Mouse (Mus musculus): ENCODE results near the gene Aff1. TPM values are rescaled to one million over a fixed set of nuclear protein-coding genes. Genes with fewer than 3 reads are reported as not detected.

Aff1 gene
- total and polyA plus RNA-seq, 2 experiments from 2014 or later: 6.5 to 29.0 TPM

DNA sequence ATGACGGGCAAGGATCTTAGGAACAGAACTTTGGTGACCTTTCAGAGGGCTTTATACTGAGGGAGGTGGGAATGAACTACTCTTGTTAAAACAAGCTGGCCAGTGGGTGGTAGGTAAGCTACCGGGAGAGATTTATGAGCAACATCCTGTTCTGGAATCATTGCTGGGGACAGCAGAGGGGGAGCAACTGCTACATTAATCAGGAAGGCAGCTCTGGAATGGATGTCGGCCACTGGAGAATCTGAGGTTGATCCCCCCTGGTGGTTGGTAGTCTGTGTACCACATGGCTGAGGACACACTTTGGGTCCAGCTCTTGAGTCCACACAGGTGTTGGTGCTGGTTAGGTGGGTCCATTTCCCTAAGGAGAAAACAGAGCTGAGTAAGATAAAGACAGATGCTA is 38.6 kb downstream of the Aff1 start:
- Histone ChIP-seq H3K27ac (ENCODE audit: low read depth) (no peak overlapping the region), H3K9me3 (replicated peaks; ENCODE audit: control insufficient read depth, low read length) (no peaks in the 10 kb centered on the region), H3K36me3 (replicated peaks; ENCODE audit: control insufficient read depth, insufficient read depth, low read length) (no peaks in the 10 kb centered on the region), H3K4me3 (ENCODE audit: low read depth, low read length) (no peak overlapping the region), H3K4me2 (ENCODE audit: low read depth, low read length) (no peak overlapping the region), H3K4me1 (ENCODE audit: control insufficient read depth, insufficient read depth) (no peaks in the 10 kb centered on the region), H3K27me3 (ENCODE audit: control insufficient read depth, insufficient read depth, low read length) (no peaks in the 10 kb centered on the region), H3K9ac (replicated peaks; ENCODE audit: low read depth, low read length) (no peak overlapping the region)
- ATAC-seq (ENCODE audit: insufficient read depth, low read depth) (no peak), DNase-seq (ENCODE audit: low spot score) (no peak)
- 36% methylated on average over 3 of the region's 3 CpGs for WGBS
- no peak for TF ChIP-seq EP300 (IDR thresholded peaks at IDR 0.05; ENCODE audit: low read depth)
- no peak for TF ChIP-seq CTCF (IDR thresholded peaks at IDR 0.05; ENCODE audit: low read depth)

DNA sequence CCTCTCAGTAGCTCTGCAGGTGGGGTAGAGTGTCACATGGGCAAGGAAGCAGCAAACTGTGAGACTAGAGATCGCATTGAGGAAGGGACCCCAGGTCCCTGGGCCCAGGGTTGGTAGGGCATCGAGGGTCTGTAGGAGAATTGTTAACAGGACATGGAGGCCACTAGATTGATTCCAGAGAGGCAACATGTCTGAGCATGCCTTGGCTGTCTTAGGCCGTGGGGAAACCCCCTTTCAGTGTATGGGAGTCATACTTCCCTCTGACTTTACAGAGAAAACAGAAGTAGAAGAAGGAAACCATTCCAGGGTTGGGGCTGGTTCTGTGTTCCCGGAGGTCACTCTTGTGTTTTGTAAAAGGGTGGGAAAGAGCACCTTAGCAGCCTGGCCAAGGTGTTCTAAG is 40.4 kb downstream of the Aff1 start:
- H3K4me2 ChIP-seq (ENCODE audit: low read depth, low read length): no peak overlapping the region
- no peaks in the 10 kb centered on the region for H3K4me1 ChIP-seq (ENCODE audit: control insufficient read depth, insufficient read depth)
- TF ChIP-seq EP300 (IDR thresholded peaks at IDR 0.05; ENCODE audit: low read depth) (no peak), CTCF (IDR thresholded peaks at IDR 0.05; ENCODE audit: low read depth) (no peak)
- no peaks in the 10 kb centered on the region for H3K27me3 ChIP-seq (ENCODE audit: control insufficient read depth, insufficient read depth, low read length)
- WGBS: 83% methylated on average over 4 of the region's 4 CpGs
- H3K4me3 ChIP-seq (ENCODE audit: low read depth, low read length): no peak overlapping the region
- no peaks in the 10 kb centered on the region for H3K36me3 ChIP-seq (replicated peaks; ENCODE audit: control insufficient read depth, insufficient read depth, low read length)
- no peaks in the 10 kb centered on the region for H3K9me3 ChIP-seq (replicated peaks; ENCODE audit: control insufficient read depth, low read length)
- no peak overlapping the region for H3K9ac ChIP-seq (replicated peaks; ENCODE audit: low read depth, low read length)
- H3K27ac ChIP-seq (ENCODE audit: low read depth): no peak overlapping the region
- ATAC-seq (ENCODE audit: insufficient read depth, low read depth) (no peak), DNase-seq (ENCODE audit: low spot score) (no peak)

- WGBS: 57% methylated on average over 5 of the region's 5 CpGs
- Histone ChIP-seq H3K36me3 (replicated peaks; ENCODE audit: control insufficient read depth, insufficient read depth, low read length) (no peaks in the 10 kb centered on the region), H3K27ac (ENCODE audit: low read depth) (no peak overlapping the region), H3K4me1 (ENCODE audit: control insufficient read depth, insufficient read depth) (no peaks in the 10 kb centered on the region), H3K9me3 (replicated peaks; ENCODE audit: control insufficient read depth, low read length) (no peaks in the 10 kb centered on the region), H3K4me2 (ENCODE audit: low read depth, low read length) (no peak overlapping the region), H3K4me3 (ENCODE audit: low read depth, low read length) (no peak overlapping the region), H3K27me3 (ENCODE audit: control insufficient read depth, insufficient read depth, low read length) (no peaks in the 10 kb centered on the region), H3K9ac (replicated peaks; ENCODE audit: low read depth, low read length) (no peak overlapping the region)
- TF ChIP-seq CTCF (IDR thresholded peaks at IDR 0.05; ENCODE audit: low read depth): no peak
- no peak for TF ChIP-seq EP300 (IDR thresholded peaks at IDR 0.05; ENCODE audit: low read depth)
- DNase-seq (ENCODE audit: low spot score): no peak
- no peak for ATAC-seq (ENCODE audit: insufficient read depth, low read depth)
Measured at GRCm38 (mm10) chr5:103735411-103736112, 43.4 kb downstream of the Aff1 start.

GRCm38 (mm10) chr5:103736553-103737207 is 44.5 kb downstream of the Aff1 start:
- no peaks in the 10 kb centered on the region for H3K27me3 ChIP-seq (ENCODE audit: control insufficient read depth, insufficient read depth, low read length)
- no peak overlapping the region for H3K27ac ChIP-seq (ENCODE audit: low read depth)
- no peak overlapping the region for H3K4me2 ChIP-seq (ENCODE audit: low read depth, low read length)
- 47% methylated on average over 6 of the region's 6 CpGs for WGBS
- ATAC-seq (ENCODE audit: insufficient read depth, low read depth) (no peak), DNase-seq (ENCODE audit: low spot score) (no peak)
- H3K9me3 ChIP-seq (replicated peaks; ENCODE audit: control insufficient read depth, low read length): no peaks in the 10 kb centered on the region
- H3K4me3 ChIP-seq (ENCODE audit: low read depth, low read length): no peak overlapping the region
- no peaks in the 10 kb centered on the region for H3K4me1 ChIP-seq (ENCODE audit: control insufficient read depth, insufficient read depth)
- H3K9ac ChIP-seq (replicated peaks; ENCODE audit: low read depth, low read length): no peak overlapping the region
- no peaks in the 10 kb centered on the region for H3K36me3 ChIP-seq (replicated peaks; ENCODE audit: control insufficient read depth, insufficient read depth, low read length)
- TF ChIP-seq CTCF (IDR thresholded peaks at IDR 0.05; ENCODE audit: low read depth): no peak
- no peak for TF ChIP-seq EP300 (IDR thresholded peaks at IDR 0.05; ENCODE audit: low read depth)

- no peaks in the 10 kb centered on the region for H3K27me3 ChIP-seq (ENCODE audit: control insufficient read depth, insufficient read depth, low read length)
- H3K4me3 ChIP-seq (ENCODE audit: low read depth, low read length): no peak overlapping the region
- no peak overlapping the region for H3K9ac ChIP-seq (replicated peaks; ENCODE audit: low read depth, low read length)
- H3K27ac ChIP-seq (ENCODE audit: low read depth): no peak overlapping the region
- no peaks in the 10 kb centered on the region for H3K4me1 ChIP-seq (ENCODE audit: control insufficient read depth, insufficient read depth)
- no peak for DNase-seq (ENCODE audit: low spot score)
- no peaks in the 10 kb centered on the region for H3K36me3 ChIP-seq (replicated peaks; ENCODE audit: control insufficient read depth, insufficient read depth, low read length)
- H3K4me2 ChIP-seq (ENCODE audit: low read depth, low read length): no peak overlapping the region
- 61% methylated on average over 26 of the region's 26 CpGs for WGBS
- H3K9me3 ChIP-seq (replicated peaks; ENCODE audit: control insufficient read depth, low read length): no peaks in the 10 kb centered on the region
- ATAC-seq (ENCODE audit: insufficient read depth, low read depth): no peak
- TF ChIP-seq CTCF (IDR thresholded peaks at IDR 0.05; ENCODE audit: low read depth): no peak
- TF ChIP-seq EP300 (IDR thresholded peaks at IDR 0.05; ENCODE audit: low read depth): no peak
Measured at GRCm38 (mm10) chr5:103737208-103738066, 45.3 kb downstream of the Aff1 start.
